Mouse (Mus musculus): ENCODE measurements around the gene Hoxb4.

Hoxb4 gene

DNA sequence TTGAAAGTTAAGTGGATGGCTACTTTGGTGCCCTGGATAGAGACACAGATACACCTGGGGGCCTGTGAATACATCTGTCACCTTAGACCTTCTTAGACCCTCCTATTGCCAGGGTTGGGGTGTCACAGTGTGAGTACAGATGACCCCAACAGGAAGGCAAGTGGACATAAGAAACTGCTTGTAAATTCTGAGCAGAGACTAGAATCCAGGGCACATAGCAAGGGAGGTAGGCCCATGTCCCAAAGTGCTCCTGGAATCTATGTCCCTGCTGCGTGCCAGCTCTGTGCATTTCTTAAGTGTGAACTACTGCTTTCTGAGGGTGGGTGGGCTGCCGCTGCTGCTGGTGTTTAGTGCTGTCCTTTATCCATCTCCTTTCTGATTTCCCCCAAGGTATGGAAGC lies 32.7 kb downstream of the Hoxb4 start:
- no peak for DNase-seq (ENCODE audit: low spot score)

DNA sequence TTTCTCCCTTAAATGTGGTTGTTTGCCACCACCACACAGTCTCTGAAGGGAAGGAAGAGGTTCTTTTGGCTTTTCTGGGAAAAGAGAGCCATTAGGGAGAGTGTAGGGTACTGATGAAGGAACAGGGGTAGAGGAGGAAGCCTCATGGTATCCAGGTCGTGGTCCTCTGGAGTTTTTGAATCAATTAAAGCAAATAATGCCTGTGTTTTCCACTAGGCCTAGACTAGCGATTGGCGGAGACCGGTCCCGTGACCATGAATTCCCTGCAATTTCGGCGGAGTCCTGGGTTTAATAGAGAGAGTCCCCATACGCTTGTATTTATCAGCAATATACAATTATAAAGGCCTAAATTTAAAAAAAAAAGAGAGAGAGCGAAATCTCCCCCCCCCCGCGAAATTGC lies 33.2 kb downstream of the Hoxb4 start:
- DNase-seq (ENCODE audit: low spot score): no peak

DNA sequence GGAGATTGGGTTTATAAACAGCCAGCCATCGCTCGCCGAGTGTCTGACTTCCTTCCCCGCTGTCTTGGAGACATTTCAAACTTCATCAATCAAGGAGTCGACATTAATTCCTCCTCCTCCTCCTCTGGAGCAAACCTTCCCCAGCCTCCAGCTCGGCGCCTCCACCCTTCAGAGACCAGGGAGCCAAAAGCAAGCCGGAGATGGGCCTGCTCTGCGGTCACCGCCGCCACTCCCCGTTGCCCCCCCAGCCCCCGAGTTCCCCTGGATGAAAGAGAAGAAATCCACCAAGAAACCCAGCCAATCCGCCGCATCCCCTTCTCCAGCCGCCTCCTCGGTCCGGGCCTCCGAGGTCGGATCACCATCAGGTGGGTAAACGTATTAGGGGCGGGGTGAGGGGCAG lies 33.8 kb downstream of the Hoxb4 start:
- no peak for DNase-seq (ENCODE audit: low spot score)

DNA sequence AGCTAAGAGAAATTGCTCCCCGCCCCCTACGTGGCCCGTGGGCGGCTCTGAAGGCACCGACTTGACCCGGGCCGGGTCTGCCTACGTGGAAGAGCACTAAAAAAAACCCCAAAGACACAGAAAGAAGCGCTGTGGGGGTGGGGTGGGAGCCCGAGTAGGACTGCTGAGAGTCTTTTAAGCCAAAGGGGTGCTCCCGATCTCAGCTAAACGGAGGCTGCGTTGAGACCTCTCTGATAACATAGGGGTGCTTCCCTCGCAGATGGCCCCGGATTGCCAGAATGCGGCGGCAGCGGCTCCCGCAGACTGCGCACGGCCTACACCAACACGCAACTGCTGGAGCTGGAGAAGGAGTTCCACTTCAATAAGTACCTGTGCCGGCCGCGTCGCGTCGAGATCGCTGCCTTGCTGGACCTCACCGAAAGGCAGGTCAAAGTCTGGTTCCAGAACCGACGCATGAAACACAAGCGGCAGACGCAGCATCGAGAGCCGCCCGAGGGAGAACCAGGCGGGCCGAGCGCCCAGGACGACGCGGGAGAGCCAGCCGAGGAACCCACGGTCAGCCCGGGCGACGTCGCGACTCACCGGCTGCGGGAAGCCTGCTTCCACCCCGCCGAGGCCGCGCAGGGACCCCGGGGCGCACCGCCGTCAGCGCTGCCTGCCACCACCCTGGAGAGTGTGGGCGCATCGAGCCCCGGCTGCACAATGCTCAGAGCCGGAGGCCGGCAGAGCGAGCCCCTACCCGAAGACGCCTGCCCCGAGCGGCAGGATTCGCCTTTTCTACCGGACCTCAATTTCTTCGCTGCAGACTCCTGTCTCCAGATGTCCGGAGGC lies 34.8 kb downstream of the Hoxb4 start:
- no peak for DNase-seq (ENCODE audit: low spot score)

DNA sequence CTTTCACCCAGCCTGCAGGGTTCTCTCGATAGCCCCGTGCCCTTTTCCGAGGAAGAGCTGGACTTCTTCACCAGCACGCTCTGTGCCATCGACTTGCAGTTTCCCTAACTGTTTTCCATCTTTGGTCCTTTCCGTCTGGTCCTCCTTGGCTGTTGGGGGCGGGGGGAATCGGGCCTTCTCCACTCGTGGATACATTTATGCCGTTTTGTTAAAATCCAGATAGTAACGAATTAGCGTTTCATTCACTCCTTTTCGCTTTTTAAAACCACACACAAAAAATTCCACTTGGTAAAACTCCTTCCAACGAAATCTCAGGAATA lies 35.4 kb downstream of the Hoxb4 start:
- no peak for DNase-seq (ENCODE audit: low spot score)

DNA sequence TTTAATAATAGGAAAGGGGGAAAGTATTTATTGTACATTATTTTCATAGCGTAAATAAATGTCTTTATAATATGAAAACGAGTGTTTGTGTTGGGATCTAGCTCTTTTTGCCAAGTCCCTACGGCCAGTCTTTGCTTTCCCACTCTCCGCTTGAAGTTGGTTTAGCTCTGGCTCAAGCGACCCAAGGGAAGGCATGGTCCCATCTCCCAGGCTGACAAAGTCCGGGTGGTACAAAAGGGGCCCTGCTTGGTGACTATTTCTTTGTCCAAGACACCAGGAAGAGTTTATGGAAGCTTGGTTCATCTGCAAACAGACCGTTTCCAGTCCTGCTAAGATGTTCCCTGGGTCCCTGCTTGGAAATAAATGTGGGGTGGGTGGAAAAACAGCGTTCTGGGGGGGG lies 35.9 kb downstream of the Hoxb4 start:
- DNase-seq (ENCODE audit: low spot score): no peak

DNA sequence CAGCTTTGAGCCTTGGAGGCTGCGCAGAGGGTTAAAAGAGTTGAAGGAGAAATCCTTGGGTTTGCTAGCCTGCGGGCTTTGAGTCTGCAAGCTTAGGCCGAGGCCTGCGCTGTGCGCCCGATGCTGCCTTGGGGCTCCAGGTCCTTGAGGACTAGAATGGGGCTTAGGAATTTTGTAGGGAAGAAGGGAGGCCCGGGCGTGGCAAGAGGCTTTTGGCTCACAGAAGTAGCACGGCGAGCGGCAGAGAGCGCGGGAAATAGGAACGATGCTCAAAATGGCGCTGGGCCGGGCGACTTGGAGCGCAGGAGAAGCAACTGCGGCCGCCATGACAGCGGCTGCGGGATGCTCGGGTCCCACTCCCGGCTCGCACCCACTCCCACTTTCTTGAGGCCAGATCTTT lies 36.3 kb downstream of the Hoxb4 start:
- no peak for DNase-seq (ENCODE audit: low spot score)

DNA sequence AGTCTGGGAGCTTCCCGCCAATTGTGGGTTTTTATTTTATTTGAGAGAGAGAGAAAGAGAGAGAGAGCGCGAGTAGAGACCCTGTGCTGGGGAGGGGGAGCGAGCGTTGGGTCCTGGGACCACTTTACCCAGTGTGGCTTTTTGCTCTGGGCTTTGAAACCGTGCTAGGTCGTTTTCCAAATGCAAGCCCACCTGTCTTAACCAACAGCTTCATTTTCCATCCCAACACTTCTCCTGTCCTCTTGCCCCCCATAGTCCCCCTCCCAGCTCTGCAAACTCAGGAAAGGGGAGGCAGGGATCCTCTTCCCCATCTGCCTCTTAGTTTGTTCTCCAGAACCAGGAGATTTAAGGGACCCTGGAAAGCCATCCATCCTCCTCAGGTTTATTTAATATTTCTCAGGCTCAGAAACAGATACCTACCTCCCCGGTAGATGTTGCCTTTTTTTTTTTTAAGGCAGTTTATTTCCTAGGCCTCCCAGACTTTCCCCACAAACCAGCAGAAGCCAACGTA lies 36.8 kb downstream of the Hoxb4 start:
- DNase-seq (ENCODE audit: low spot score): no peak

DNA sequence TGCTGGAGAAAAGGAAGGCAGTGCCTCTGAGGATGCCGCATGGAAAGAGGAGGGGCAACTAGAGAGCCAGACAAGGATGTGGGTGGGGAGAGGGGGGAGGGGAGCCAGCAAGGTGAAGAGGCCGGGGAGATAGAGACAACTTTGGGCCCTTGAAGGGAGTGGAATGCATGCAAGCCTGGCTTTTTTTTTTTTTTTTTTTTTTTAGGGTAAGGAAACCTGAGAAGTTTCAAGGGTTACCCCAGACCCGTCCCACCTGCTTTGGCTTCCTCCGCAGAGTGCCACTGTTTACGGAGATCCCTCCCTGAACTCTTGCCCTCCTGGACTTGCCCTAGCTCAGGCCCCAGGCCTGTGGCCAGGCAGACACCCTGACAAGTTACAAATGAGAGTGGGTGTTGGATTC lies 45.7 kb downstream of the Hoxb4 start:
- DNase-seq (ENCODE audit: low spot score): no peak

DNA sequence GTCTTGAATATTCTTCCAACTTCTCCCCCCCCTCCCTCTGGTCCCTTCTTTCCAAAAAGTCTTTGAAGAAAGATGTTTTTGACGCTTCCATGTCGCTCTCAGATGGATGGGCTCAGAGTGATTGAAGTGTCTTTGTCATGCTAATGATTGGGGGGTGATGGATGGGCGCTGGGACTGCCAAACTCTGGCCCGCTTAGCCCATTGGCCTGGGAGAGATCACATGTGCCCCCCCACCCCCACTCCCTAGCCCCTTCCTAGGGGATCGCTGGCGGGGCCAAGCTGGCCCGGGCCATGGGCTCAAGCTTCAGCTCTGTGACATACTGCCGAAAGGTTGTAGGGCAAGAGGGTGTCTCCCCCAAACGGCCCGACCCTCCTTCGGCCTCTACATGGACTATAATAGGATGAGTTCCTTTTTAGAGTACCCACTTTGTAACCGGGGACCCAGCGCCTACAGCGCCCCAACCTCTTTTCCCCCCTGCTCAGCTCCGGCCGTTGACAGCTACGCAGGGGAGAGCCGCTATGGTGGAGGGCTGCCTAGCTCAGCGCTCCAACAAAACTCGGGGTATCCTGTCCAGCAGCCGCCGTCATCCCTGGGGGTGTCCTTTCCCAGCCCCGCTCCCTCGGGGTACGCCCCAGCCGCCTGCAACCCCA lies 47.5 kb downstream of the Hoxb4 start, which contains the start of gene Hoxb1:
TSS of gene Hoxb1 (plus strand) at position 312 of the 651 bp plus-strand sequence.
- DNase-seq (ENCODE audit: low spot score): no peak

DNA sequence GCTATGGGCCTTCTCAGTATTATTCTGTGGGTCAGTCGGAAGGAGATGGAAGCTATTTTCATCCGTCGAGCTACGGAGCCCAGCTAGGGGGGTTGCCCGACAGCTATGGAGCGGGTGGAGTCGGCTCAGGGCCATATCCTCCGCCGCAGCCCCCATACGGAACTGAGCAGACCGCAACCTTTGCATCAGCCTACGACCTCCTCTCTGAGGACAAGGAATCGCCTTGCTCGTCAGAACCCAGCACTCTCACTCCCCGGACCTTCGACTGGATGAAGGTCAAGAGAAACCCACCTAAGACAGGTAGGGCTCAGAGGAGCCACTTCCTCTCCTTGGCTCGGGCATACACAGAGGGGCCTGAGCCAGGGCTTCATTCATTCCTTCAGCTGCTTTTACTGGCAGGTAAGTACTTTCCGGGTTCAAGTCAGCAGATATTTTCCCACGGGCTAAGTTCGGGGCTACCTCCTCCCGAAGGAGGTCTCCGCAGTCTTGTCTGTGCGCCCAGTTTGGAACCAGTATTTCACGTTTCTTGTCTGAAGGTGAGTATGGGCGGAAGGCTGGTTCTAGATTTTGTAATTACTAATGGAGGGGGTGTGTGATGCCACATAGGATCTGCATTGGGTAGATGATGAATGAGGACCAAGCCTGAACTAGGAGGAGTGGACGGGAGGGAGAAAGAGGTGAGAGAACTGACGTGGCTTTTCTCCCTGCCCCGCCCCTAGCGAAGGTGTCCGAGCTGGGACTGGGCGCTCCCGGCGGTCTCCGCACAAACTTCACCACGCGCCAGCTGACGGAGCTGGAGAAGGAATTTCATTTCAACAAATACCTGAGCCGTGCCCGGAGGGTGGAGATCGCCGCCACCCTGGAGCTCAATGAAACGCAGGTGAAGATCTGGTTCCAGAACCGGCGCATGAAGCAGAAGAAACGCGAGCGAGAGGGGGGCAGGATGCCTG lies 48.3 kb downstream of the Hoxb4 start:
- no peak for DNase-seq (ENCODE audit: low spot score)

DNA sequence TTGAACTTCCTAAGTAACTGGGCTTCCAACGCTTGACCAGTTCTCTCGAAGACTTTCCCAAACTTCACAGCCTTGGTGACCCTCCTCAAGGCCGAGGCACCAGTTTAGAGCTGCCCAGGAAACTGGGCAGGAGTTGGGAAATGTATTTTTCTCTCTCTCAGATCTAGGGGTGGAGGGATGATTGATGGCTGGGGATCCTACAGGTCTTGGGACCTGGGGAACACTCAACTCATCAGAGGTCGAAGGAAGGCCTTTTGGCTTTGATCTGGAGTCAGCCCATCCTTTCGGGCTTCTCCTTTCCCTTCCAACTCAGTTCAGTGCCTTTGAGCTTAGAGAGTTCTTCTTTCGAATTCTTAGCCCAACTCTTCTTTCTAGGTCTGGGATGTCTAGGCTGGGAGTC lies 49.1 kb downstream of the Hoxb4 start:
- no peak for DNase-seq (ENCODE audit: low spot score)

DNA sequence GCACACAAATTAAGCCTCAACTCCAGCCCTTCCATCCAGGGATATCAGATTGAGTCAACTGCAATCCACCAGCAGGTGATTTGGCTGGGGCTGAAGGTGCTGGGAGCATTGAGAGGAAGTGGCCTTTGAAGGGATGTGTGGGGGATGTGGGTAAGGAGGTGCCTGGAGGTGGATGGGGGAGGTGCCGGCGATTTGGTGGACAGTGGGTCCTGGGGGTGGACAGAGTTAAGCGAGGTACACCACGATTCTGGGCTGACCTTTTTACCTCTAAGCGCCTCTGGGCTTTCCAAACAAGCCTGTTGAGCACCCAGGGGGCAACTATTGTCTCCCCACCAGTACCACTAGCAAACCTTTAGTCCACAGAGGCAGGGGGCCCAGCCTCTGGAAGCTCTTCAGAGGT lies 50.6 kb downstream of the Hoxb4 start:
- no peak for DNase-seq (ENCODE audit: low spot score)

DNA sequence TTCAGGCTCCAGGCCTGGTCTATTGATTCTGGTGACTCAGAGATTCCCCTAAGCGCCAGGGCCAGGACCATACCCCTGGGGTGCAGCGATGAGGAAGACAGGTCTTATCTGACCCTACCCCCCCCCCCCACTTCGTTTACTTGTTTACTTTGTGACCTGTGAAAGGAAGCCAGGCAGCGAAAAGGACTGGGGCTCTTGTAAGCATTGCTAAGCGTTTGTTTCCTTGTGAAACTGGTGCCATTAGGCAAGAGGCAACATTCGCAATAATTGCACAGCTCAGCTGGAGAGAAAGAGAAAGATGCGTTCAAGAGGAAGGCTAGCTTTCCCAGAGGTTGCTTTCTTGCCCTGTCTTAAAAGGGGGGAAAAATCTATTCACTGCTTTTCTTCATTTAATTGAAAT lies 51.1 kb downstream of the Hoxb4 start:
- no peak for DNase-seq (ENCODE audit: low spot score)
